Mouse (Mus musculus) thymus, postnatal 14 days (tissue): ENCODE data around the gene Grb10.

Experiments
- DNase-seq: peaks from one replicate; pipeline ENCODE4 v3.0.0; 2021

The Grb10 gene

DNA sequence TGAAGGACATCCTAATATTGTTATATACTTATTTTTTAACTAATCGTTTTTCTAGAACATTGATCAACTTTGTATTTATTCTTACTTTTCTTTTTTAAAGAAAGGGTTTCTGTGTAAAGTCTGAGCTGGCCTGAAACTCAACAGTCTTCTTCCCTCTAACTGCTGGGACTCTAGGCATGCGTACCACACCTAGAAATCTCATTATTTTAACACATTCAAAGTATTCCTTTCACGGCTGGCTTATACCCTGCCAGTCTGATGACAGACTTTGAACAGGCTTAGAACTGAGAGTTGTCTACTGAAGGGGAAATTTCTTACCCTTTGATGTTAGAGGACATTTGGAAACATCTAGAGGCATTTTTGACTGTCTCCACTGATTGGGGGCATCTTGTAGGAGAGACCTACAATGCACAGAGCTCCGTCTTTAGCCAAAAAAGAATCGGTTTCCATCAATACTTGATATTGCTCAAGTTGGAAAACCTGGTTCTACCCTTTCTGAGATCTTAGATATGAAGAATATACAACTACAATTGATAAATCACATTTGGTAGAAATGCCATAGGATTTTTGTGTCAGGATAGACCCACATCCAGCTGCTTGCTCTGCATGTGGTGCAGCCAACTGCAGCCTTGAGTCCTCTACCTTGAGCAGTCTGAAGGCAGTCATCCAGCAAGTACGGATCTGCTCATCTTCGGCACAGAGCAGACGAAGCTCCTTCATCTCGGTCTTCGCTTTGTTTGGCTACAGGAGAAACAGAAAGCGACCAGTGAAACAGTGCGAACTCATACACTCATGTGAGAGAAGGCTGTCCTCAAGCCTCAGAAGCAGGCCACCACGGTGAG lies 95.0 kb downstream of the Grb10 start:
- no peak for DNase-seq

GRCm38 (mm10) chr11:11942320-11943217 lies 95.9 kb downstream of the Grb10 start:
- no peak for DNase-seq

DNA sequence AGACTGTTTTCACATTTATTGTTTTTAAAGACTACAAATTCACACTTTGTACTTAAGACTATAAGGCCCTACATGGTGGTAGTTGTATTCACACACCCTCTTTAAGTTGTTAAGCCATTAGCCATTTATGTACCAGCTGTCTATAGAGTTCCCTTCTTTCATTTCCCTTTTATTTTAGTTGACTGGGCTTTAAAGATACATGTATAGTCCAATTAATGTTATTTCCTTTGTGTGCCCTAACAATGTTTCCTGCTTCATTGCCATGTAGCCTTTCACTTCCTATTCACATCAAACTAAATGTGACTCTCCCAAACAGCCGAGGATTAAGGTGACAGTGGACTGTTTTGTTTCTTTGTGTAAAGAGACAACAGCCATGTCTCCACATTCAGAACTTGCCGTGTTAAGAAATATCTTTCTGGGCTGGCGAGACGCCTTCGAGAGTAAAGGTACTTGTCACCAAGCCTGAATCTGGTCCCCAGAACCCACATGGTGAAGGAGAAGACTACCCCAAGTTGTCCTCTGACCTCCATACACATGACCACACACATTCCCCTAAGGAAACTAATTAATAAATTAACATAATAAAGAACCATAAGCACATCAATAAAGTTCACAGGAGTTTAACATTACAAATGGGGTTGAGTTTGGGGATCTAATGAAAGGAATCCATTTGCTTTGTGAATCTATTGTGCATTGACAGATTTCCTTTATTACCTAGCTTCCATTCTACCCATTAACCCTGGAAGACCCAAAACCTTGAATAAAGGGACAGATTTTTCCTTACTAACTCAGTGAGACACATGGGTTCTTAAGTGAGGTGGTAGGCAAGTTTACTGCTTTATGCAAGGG lies 97.4 kb downstream of the Grb10 start:
- no peak for DNase-seq

GRCm38 (mm10) chr11:11939611-11940010 lies 98.9 kb downstream of the Grb10 start:
- no peak for DNase-seq

DNA sequence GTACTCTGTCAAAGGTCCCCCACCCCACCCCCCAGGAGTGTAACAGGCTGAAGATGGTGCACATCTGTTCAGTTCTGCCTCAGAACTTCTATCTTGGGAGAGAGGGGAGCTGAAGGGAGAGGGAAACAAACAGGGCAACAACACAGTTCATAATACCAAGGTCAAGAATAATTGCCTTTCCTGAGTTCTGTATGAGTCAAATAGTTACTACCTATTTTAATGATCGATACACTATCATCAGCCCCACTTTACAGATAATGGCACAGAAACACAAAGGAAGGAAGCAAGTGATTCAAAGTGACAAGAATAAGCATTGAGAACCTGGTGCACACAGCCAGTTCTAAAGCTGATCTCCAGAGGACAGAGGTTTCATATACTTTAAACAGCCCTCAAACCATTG lies 99.9 kb downstream of the Grb10 start:
- DNase-seq: no peak

DNA sequence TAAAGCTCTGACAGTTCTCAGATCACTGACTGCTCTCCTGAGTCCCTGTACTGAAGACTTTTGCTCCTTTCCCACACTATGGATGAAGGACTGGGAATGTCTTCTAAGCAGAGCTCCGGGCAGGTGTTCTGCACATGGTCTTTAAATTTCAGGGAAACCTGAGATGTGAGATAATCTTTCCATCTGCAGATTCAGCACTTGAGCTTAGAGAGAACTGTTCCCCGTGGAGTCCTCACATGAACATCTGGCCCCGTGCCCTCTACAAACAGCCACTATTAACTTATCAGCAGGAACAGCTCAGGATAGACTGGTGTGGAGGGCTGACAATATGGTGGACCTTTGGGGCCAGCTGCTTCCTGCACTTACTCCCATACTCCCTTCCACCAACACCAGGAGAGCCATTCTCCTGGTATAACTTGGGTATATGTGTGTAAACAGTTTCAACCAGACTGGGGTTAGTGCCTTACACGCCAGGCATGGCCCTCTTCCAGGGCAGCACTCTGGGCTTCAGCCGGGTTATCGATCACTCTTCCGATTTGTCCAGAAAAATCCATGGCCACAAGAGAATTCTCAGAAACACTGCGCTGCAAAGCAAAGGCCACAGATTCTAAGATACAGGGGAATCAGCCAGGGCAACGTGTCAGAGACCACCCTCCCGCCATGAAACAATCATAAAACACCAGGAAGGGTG lies 101.0 kb downstream of the Grb10 start:
- DNase-seq: no peak

DNA sequence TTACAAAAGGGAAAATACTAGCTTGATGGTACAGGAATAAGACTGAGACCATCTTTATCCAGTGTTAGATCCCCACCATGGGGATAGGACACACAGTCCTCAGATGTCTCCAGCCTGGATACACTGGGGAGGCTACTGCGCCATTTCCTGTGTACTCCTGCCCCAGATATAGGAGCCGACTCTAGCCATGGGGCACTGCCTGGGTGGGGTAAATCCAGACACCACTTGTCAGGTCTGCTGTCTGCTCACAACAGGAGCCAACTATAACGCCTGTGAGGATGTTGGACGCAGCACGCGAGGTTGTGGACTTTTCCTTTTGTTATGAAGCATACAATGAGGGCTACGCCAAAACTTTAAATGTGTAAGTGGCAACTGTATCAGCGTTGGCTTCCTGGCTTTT lies 103.7 kb downstream of the Grb10 start:
- DNase-seq: no peak

- no peak for DNase-seq
Observed at GRCm38 (mm10) chr11:11932102-11932789, 106.2 kb downstream of the Grb10 start.

DNA sequence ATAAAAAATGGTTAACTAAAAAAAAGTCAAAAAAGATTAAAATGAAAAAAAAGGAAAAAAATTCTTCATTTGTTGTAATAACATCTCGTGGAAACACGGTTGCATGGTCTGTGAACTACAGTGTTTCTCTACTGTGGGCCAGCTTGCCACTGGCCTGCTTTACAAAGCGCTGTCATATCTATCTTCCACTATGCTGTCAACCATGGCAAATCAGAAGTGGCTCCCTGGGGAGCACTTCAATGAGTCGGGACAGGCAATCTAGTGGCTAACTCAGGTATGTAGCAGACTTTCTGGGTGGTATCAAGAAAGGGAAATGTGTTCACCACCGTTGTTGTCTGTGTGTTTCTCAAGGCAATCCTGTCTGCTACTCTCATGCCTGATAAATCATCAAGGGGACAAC lies 106.8 kb downstream of the Grb10 start:
- no peak for DNase-seq

- DNase-seq: no peak
Observed at GRCm38 (mm10) chr11:11930527-11930926, 108.0 kb downstream of the Grb10 start.

DNA sequence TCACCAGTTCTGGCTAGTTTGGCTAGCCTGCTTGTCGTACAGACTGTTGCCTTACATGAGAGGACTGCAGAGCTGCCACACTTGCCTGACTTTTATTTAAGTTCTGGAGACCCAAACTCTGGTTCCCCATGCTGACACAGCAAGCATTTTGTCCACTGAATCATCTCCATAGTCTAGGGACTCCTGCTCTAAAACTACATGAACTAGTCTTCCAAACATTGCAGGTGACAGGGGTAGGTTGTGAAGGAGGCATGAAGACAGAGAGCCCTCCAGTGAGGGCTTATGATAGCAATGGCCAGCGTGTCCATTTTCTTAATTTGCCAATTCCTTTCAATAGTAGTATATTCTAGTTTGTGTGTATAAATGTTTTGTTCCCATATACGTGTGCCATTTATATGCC lies 109.4 kb downstream of the Grb10 start:
- no peak for DNase-seq

- DNase-seq: no peak
Observed at GRCm38 (mm10) chr11:11928586-11928985, 109.9 kb downstream of the Grb10 start.

GRCm38 (mm10) chr11:11923900-11924299 lies 114.6 kb downstream of the Grb10 start:
- no peak for DNase-seq

DNA sequence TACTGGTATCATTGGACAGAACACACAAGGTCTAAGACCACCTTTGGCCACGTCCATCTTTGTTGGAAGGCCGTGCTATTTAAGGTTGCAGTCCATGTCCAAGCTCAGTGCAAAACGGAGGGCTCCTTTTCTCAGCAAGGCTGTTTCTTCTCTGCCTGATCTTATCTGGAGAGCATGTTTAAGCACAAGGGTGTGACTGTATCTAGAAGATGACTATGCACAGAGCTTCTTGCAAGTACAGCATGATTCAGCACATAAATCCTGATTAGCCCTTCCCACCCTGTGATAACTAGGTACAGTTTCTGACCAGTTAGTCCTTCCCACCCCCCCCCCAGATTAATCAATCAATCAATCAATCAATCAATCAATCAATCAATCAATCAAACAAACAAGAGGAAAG lies 115.1 kb downstream of the Grb10 start:
- no peak for DNase-seq

- DNase-seq: no peak
Observed at GRCm38 (mm10) chr11:11922106-11922505, 116.4 kb downstream of the Grb10 start.

- no peak for DNase-seq
Observed at GRCm38 (mm10) chr11:11907703-11908413, 130.6 kb downstream of the Grb10 start.

DNA sequence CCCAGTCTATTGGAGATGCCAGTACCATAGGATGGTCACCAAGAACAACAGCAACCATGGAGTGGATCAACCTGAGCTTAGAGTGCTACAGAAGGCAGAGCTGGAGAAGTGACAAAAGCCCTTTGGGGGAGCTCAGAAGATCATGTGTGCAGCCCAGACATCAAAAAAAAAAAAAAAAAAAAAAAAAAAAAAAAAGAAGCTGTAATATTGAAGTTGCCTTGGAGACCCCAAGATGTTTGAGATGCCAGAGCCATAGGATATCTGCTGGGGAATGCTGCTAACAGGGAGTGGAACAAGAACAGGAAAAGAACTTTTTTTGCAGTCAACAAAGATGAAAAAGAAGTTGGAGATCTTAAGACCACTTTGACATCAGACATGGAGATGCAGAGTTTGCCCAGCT lies 133.0 kb downstream of the Grb10 start:
- no peak for DNase-seq

DNA sequence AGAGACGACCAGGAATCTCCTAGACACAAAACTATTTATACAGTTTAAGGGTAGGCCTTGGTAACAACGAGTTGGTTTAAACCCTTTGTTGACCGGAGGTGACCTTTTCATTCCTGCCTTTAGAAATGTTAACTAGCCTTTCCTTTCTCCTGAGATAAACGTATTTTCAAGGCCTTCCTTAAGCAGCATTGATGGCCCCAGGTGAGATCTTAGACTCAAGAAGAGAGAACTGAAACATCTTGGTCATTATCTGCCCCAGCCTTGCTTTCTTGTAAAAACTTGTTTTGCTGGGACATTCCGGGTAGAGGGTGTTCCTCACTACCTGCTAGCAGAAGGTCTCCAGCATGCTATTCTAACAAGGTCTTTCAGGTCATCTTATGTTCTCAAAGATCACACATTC lies 133.5 kb downstream of the Grb10 start:
- DNase-seq: no peak

DNA sequence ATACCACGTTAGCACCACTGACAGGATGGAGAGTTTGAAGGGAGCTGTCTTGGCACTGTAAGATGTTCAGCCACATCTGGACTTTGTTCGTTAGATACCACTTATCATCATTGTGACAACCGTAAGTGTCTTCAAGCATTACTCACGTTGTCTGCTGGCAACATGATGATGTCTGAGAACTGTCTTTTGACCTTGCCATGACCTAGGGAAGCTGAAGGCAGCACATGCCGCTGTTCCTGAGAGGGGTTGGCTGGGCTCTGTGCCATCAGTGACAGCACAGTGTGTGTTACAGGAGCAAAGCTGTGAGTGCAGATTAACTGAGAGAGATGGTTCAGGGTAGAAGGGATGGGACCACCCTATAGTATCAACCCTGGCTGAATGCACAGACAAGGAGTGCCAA lies 137.0 kb downstream of the Grb10 start:
- DNase-seq: no peak

DNA sequence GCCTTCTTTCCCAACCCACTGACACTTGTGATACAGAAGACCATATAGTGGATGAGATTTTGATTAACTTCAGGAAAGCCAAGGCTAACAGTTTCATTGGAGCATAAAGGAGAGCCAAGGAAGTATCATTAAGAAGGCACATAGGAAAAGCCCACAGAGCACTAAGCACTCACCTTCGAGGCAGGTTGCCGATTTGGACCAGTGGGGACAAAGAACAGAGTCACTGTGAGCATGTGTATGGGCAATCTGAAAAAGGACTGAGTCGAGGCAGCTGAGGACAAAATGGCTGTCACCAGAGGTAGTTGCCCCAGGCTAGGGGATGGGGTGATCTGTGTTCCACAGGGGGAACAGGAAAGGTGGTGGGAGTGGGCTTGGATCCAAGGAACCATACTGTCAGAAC lies 140.0 kb downstream of the Grb10 start:
- DNase-seq: no peak
